Mouse (Mus musculus): ENCODE data around the gene Ppip5k2. TPM values are rescaled to one million over a fixed set of nuclear protein-coding genes. Genes with fewer than 3 reads are reported as not detected.

The Ppip5k2 gene
- 10.1 and 11.1 TPM in 2 replicates for polyA plus RNA-seq (2015; fragmentation: Nextera tagmentation; extraction: Ambion mirVana)

GRCm38 (mm10) chr1:97769904-97770753 is at the start of gene Ppip5k2, which contains the start of gene Gin1:
Gene Ppip5k2 (minus strand): TSS chr1:97770411.
Gene Gin1 (plus strand): TSS chr1:97770172.

GRCm38 (mm10) chr1:97661406-97662241 is 108.6 kb downstream of the Ppip5k2 start, which contains the start of gene D1Ertd622e:
Gene D1Ertd622e (minus strand): TSS chr1:97662074.

Other genes starting within 250 kb of the Ppip5k2 start
- gene D1Ertd622e, start 108.3 kb downstream of the Ppip5k2 start, polyA plus RNA-seq (2015; fragmentation: Nextera tagmentation; extraction: Ambion mirVana): 42.6 and 45.5 TPM in 2 replicates
- 23.1 and 23.2 TPM in 2 replicates for gene Gin1, start 239 bp downstream of the Ppip5k2 start, polyA plus RNA-seq (2015; fragmentation: Nextera tagmentation; extraction: Ambion mirVana)

Data from spleen, postnatal 0 days (tissue).